Mouse (Mus musculus) limb, embryonic 12.5 days (tissue): ENCODE data around the gene Sytl4. TPM values are rescaled to one million over a fixed set of nuclear protein-coding genes. Genes with fewer than 3 reads are reported as not detected.

ENCODE experiments used
- polyA plus RNA-seq: library from polyadenylated mRNA; unstranded; fragments of >200 nt; fragmentation: Nextera tagmentation; extraction: Ambion mirVana; gene quantifications from 2 replicates; pipeline ENCODE4 v1.2.1, GENCODE M21; 2016

The Sytl4 gene
- polyA plus RNA-seq, 1 experiment from 2014 or later, result 2.4 TPM

Other genes with a start within 250 kb of the Sytl4 start
- gene Tnmd, start 130.8 kb downstream of the Sytl4 start, polyA plus RNA-seq, result 1.8 and 2.0 TPM in 2 replicates
- 172 and 176 TPM in 2 replicates for gene Tspan6, start 83.4 kb downstream of the Sytl4 start, polyA plus RNA-seq
- 0.97 and 1.1 TPM in 2 replicates for gene Srpx2, start 73.4 kb downstream of the Sytl4 start, polyA plus RNA-seq
- gene Cstf2, start 77.4 kb upstream of the Sytl4 start, polyA plus RNA-seq, result 51.8 and 54.3 TPM in 2 replicates
- 0.09 and 0.11 TPM in 2 replicates for gene Xkrx, start 180.3 kb upstream of the Sytl4 start, polyA plus RNA-seq
- gene Arl13a, start 205.7 kb upstream of the Sytl4 start, polyA plus RNA-seq, result not detected in 2 replicates
- gene Nox1, start 240.1 kb upstream of the Sytl4 start, polyA plus RNA-seq, result not detected in 2 replicates